Mouse (Mus musculus): Measurements from ENCODE around the gene Tstd1. TPM values are rescaled to one million over a fixed set of nuclear protein-coding genes. Genes with fewer than 3 reads are reported as not detected.

Gene Tstd1
- polyA plus RNA-seq, 1 experiment from 2014 or later, result 3.2 TPM

DNA sequence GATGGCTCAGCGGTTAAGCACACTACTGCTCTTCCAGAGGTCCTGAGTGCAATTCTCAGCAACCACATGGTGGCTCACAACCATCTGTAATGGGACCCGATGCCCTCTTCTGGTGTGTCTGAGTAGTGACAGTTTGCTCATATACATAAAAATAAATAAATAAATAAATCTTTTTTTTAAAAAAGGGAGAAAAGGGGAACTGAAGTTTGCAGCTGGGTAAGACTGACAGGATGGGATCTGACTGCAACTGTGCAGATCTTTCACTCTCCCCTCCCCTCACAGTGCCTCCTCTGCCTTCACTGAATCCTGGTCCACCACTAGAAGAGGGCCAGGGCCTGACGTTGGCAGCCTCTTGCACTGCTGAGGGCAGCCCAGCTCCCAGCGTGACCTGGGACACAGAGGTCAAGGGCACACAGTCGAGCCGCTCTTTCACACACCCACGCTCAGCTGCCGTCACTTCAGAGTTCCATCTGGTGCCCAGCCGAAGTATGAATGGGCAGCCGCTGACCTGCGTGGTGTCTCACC lies 36.5 kb upstream of the Tstd1 start:
- no peak overlapping the region for H3K9ac ChIP-seq (replicated peaks; ENCODE audit: low read length)
- H3K9me3 ChIP-seq (replicated peaks; ENCODE audit: control insufficient read depth, low read length), result no peaks in the 10 kb centered on the region
- H3K36me3 ChIP-seq (replicated peaks; ENCODE audit: control insufficient read depth, insufficient read depth, low read depth, low read length), result no peaks in the 10 kb centered on the region
- H3K27me3 ChIP-seq (ENCODE audit: control insufficient read depth, insufficient read depth, low read length), result peaks cover 4% of the 10 kb centered on the region; the same call in 1 of the 2 replicates
- no peak overlapping the region for H3K4me3 ChIP-seq (ENCODE audit: low read depth, low read length)
- H3K27ac ChIP-seq (replicated peaks; ENCODE audit: low read depth, low read length), result no peak overlapping the region
- no peak overlapping the region for H3K4me2 ChIP-seq (ENCODE audit: low read depth, low read length)
- ATAC-seq (replicated peaks; ENCODE audit: insufficient number of reproducible peaks, low FRiP score, low TSS enrichment, low read depth) (no peak), DNase-seq (ENCODE audit: low spot score) (no peak)
- no peaks in the 10 kb centered on the region for H3K4me1 ChIP-seq (ENCODE audit: control insufficient read depth, insufficient read depth, low read length)
- 79% methylated on average over 11 of the region's 11 CpGs for WGBS

- Histone ChIP-seq H3K27me3 (ENCODE audit: control insufficient read depth, insufficient read depth, low read length) (peaks cover 4% of the 10 kb centered on the region; the same call in 1 of the 2 replicates), H3K9ac (replicated peaks; ENCODE audit: low read length) (no peak overlapping the region), H3K27ac (replicated peaks; ENCODE audit: low read depth, low read length) (no peak overlapping the region), H3K9me3 (replicated peaks; ENCODE audit: control insufficient read depth, low read length) (no peaks in the 10 kb centered on the region), H3K36me3 (replicated peaks; ENCODE audit: control insufficient read depth, insufficient read depth, low read depth, low read length) (no peaks in the 10 kb centered on the region), H3K4me2 (ENCODE audit: low read depth, low read length) (no peak overlapping the region), H3K4me3 (ENCODE audit: low read depth, low read length) (no peak overlapping the region), H3K4me1 (ENCODE audit: control insufficient read depth, insufficient read depth, low read length) (no peaks in the 10 kb centered on the region)
- DNase-seq (ENCODE audit: low spot score), result no peak
- 59% methylated on average over 9 of the region's 9 CpGs for WGBS
- ATAC-seq (replicated peaks; ENCODE audit: insufficient number of reproducible peaks, low FRiP score, low TSS enrichment, low read depth), result no peak
These were observed 34.3 kb upstream of the Tstd1 start for GRCm38 (mm10) chr1:171384361-171384760.

DNA sequence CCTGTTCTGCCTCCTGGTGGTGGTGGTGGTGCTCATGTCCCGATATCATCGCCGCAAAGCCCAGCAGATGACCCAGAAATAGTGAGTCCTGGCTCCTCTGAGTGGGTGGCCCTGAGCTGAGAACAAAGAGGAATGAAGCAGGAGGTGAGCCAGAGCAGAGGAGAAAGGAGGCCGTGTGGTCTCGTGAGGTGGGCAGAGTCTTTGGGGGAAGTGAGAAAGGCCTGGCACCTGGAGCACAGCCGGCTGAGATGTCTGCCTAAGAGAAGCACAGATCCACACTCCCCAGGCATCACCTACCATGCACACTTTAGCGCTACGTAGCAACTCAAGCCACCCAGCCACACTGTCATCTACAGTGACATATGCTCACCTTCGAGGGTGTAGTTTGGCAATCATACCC lies 33.5 kb upstream of the Tstd1 start:
- H3K9me3 ChIP-seq (replicated peaks; ENCODE audit: control insufficient read depth, low read length), result no peaks in the 10 kb centered on the region
- no peak overlapping the region for H3K4me2 ChIP-seq (ENCODE audit: low read depth, low read length)
- H3K4me1 ChIP-seq (ENCODE audit: control insufficient read depth, insufficient read depth, low read length), result no peaks in the 10 kb centered on the region
- no peak overlapping the region for H3K27ac ChIP-seq (replicated peaks; ENCODE audit: low read depth, low read length)
- peaks cover 4% of the 10 kb centered on the region; the same call in 1 of the 2 replicates for H3K27me3 ChIP-seq (ENCODE audit: control insufficient read depth, insufficient read depth, low read length)
- WGBS, result 64% methylated on average over 9 of the region's 9 CpGs
- no peak for ATAC-seq (replicated peaks; ENCODE audit: insufficient number of reproducible peaks, low FRiP score, low TSS enrichment, low read depth)
- no peaks in the 10 kb centered on the region for H3K36me3 ChIP-seq (replicated peaks; ENCODE audit: control insufficient read depth, insufficient read depth, low read depth, low read length)
- no peak overlapping the region for H3K4me3 ChIP-seq (ENCODE audit: low read depth, low read length)
- no peak overlapping the region; the same call in 1 of the 2 replicates for H3K9ac ChIP-seq (replicated peaks; ENCODE audit: low read length)
- DNase-seq (ENCODE audit: low spot score), result no peak

- Histone ChIP-seq H3K4me2 (ENCODE audit: low read depth, low read length) (no peak overlapping the region), H3K4me3 (ENCODE audit: low read depth, low read length) (no peak overlapping the region), H3K4me1 (ENCODE audit: control insufficient read depth, insufficient read depth, low read length) (no peaks in the 10 kb centered on the region), H3K36me3 (replicated peaks; ENCODE audit: control insufficient read depth, insufficient read depth, low read depth, low read length) (no peaks in the 10 kb centered on the region), H3K9ac (replicated peaks; ENCODE audit: low read length) (no peak overlapping the region), H3K27me3 (ENCODE audit: control insufficient read depth, insufficient read depth, low read length) (no peaks in the 10 kb centered on the region), H3K9me3 (replicated peaks; ENCODE audit: control insufficient read depth, low read length) (no peaks in the 10 kb centered on the region), H3K27ac (replicated peaks; ENCODE audit: low read depth, low read length) (no peak overlapping the region)
- DNase-seq (ENCODE audit: low spot score), result peak; percentile 64
- 12% methylated on average over 6 of the region's 6 CpGs for WGBS
- no peak for ATAC-seq (replicated peaks; ENCODE audit: insufficient number of reproducible peaks, low FRiP score, low TSS enrichment, low read depth)
These were observed 31.6 kb upstream of the Tstd1 start for GRCm38 (mm10) chr1:171387099-171387498.

GRCm38 (mm10) chr1:171388376-171389102 lies 30.1 kb upstream of the Tstd1 start, which contains the start of gene Arhgap30:
TSS of gene Arhgap30 (plus strand) at chr1:171388954.
- no peaks in the 10 kb centered on the region for H3K9me3 ChIP-seq (replicated peaks; ENCODE audit: control insufficient read depth, low read length)
- no peak within 1 kb of the TSS for H3K4me2 ChIP-seq (ENCODE audit: low read depth, low read length)
- H3K4me3 ChIP-seq (ENCODE audit: low read depth, low read length), result no peak within 1 kb of the TSS
- 80% methylated on average over 15 of the region's 15 CpGs for WGBS
- H3K4me1 ChIP-seq (ENCODE audit: control insufficient read depth, insufficient read depth, low read length), result no peaks in the 10 kb centered on the region
- H3K9ac ChIP-seq (replicated peaks; ENCODE audit: low read length), result no peak within 1 kb of the TSS
- ATAC-seq (replicated peaks; ENCODE audit: insufficient number of reproducible peaks, low FRiP score, low TSS enrichment, low read depth) (no peak), DNase-seq (ENCODE audit: low spot score) (no peak)
- no peaks in the 10 kb centered on the region for H3K36me3 ChIP-seq (replicated peaks; ENCODE audit: control insufficient read depth, insufficient read depth, low read depth, low read length)
- no peaks in the 10 kb centered on the region for H3K27me3 ChIP-seq (ENCODE audit: control insufficient read depth, insufficient read depth, low read length)
- no peak within 1 kb of the TSS for H3K27ac ChIP-seq (replicated peaks; ENCODE audit: low read depth, low read length)

GRCm38 (mm10) chr1:171390101-171390500 lies 28.6 kb upstream of the Tstd1 start:
- H3K27ac ChIP-seq (replicated peaks; ENCODE audit: low read depth, low read length), result no peak overlapping the region
- ATAC-seq (replicated peaks; ENCODE audit: insufficient number of reproducible peaks, low FRiP score, low TSS enrichment, low read depth), result no peak
- 92% methylated on average over 4 of the region's 4 CpGs for WGBS
- no peaks in the 10 kb centered on the region for H3K36me3 ChIP-seq (replicated peaks; ENCODE audit: control insufficient read depth, insufficient read depth, low read depth, low read length)
- H3K4me3 ChIP-seq (ENCODE audit: low read depth, low read length), result no peak overlapping the region
- no peaks in the 10 kb centered on the region for H3K4me1 ChIP-seq (ENCODE audit: control insufficient read depth, insufficient read depth, low read length)
- no peaks in the 10 kb centered on the region for H3K27me3 ChIP-seq (ENCODE audit: control insufficient read depth, insufficient read depth, low read length)
- no peak overlapping the region for H3K4me2 ChIP-seq (ENCODE audit: low read depth, low read length)
- no peak overlapping the region for H3K9ac ChIP-seq (replicated peaks; ENCODE audit: low read length)
- H3K9me3 ChIP-seq (replicated peaks; ENCODE audit: control insufficient read depth, low read length), result no peaks in the 10 kb centered on the region
- DNase-seq (ENCODE audit: low spot score), result no peak

- ATAC-seq (replicated peaks; ENCODE audit: insufficient number of reproducible peaks, low FRiP score, low TSS enrichment, low read depth) (no peak), DNase-seq (ENCODE audit: low spot score) (no peak)
- Histone ChIP-seq H3K4me3 (ENCODE audit: low read depth, low read length) (no peak overlapping the region), H3K36me3 (replicated peaks; ENCODE audit: control insufficient read depth, insufficient read depth, low read depth, low read length) (no peaks in the 10 kb centered on the region), H3K9ac (replicated peaks; ENCODE audit: low read length) (no peak overlapping the region), H3K4me1 (ENCODE audit: control insufficient read depth, insufficient read depth, low read length) (no peaks in the 10 kb centered on the region), H3K9me3 (replicated peaks; ENCODE audit: control insufficient read depth, low read length) (no peaks in the 10 kb centered on the region), H3K27me3 (ENCODE audit: control insufficient read depth, insufficient read depth, low read length) (no peaks in the 10 kb centered on the region), H3K27ac (replicated peaks; ENCODE audit: low read depth, low read length) (no peak overlapping the region), H3K4me2 (ENCODE audit: low read depth, low read length) (no peak overlapping the region)
- 71% methylated on average over 4 of the region's 4 CpGs for WGBS
These were observed 16.9 kb upstream of the Tstd1 start for GRCm38 (mm10) chr1:171401821-171402220.

- no peaks in the 10 kb centered on the region for H3K4me1 ChIP-seq (ENCODE audit: control insufficient read depth, insufficient read depth, low read length)
- no peaks in the 10 kb centered on the region for H3K27me3 ChIP-seq (ENCODE audit: control insufficient read depth, insufficient read depth, low read length)
- H3K9me3 ChIP-seq (replicated peaks; ENCODE audit: control insufficient read depth, low read length), result no peaks in the 10 kb centered on the region
- DNase-seq (ENCODE audit: low spot score) (no peak), ATAC-seq (replicated peaks; ENCODE audit: insufficient number of reproducible peaks, low FRiP score, low TSS enrichment, low read depth) (no peak)
- 69% methylated on average over 9 of the region's 9 CpGs for WGBS
- H3K9ac ChIP-seq (replicated peaks; ENCODE audit: low read length), result no peak overlapping the region
- H3K36me3 ChIP-seq (replicated peaks; ENCODE audit: control insufficient read depth, insufficient read depth, low read depth, low read length), result no peaks in the 10 kb centered on the region
- no peak overlapping the region for H3K4me2 ChIP-seq (ENCODE audit: low read depth, low read length)
- no peak overlapping the region for H3K4me3 ChIP-seq (ENCODE audit: low read depth, low read length)
- H3K27ac ChIP-seq (replicated peaks; ENCODE audit: low read depth, low read length), result no peak overlapping the region
These were observed 15.7 kb upstream of the Tstd1 start for GRCm38 (mm10) chr1:171402991-171403390.

Measured in embryonic facial prominence, embryonic 11.5 days (tissue).